Mouse (Mus musculus) midbrain, embryonic 15.5 days (tissue): Measurements from ENCODE around the gene Hs1bp3. TPM values are rescaled to one million over a fixed set of nuclear protein-coding genes. Genes with fewer than 3 reads are reported as not detected.

Experiments used
- ATAC-seq: fragments of 200-750 bp; cut with Nextera tagmentation; replicated peaks from 2 replicates; pipeline ENCODE4 v1.8.0; 2017; ENCODE audit warnings: moderate TSS enrichment
- H3K27ac ChIP-seq: fragments of 300-500 bp; sonication (generic); 2 replicates; pipeline ENCODE4 v1.5.1; 2015; ENCODE audit warnings: mild to moderate bottlenecking, inconsistent platforms
- H3K27me3 ChIP-seq: fragments of 300-500 bp; sonication (generic); replicated peaks from 2 replicates; pipeline ENCODE4 v1.6.1; 2015; ENCODE audit warnings: inconsistent platforms
- H3K36me3 ChIP-seq: fragments of 300-500 bp; sonication (generic); replicated peaks from 2 replicates; pipeline ENCODE4 v1.6.1; 2015; ENCODE audit warnings: inconsistent platforms
- H3K4me1 ChIP-seq: fragments of 300-500 bp; sonication (generic); 2 replicates; pipeline ENCODE4 v1.6.1; 2015; ENCODE audit warnings: inconsistent platforms
- H3K4me2 ChIP-seq: fragments of 300-500 bp; sonication (generic); 2 replicates; pipeline ENCODE4 v1.6.1; 2015; ENCODE audit warnings: inconsistent platforms, mild to moderate bottlenecking, moderate library complexity
- H3K4me3 ChIP-seq: fragments of 300-500 bp; sonication (generic); 2 replicates; pipeline ENCODE4 v1.5.1; 2015; ENCODE audit warnings: mild to moderate bottlenecking, inconsistent platforms
- H3K9ac ChIP-seq: fragments of 300-500 bp; sonication (generic); 2 replicates; pipeline ENCODE4 v1.6.1; 2015; ENCODE audit warnings: mild to moderate bottlenecking, inconsistent platforms
- H3K9me3 ChIP-seq: fragments of 300-500 bp; sonication (generic); 2 replicates; pipeline ENCODE4 v1.6.1; 2016; ENCODE audit warnings: inconsistent platforms
- WGBS: fragments of 180-500 bp; shearing (Covaris S2); methylation state at CpG from one replicate; pipeline ENCODE4 v1.1.7; 2015; ENCODE audit warnings: mixed read lengths; 5-methylcytosine and 5-hydroxymethylcytosine counted together
- polyA plus RNA-seq: library from polyadenylated mRNA; unstranded; fragments of >200 nt; fragmentation: Nextera tagmentation; extraction: Ambion mirVana; gene quantifications from 2 replicates; pipeline ENCODE4 v1.2.1, GENCODE M21; 2015

Hs1bp3 gene
- polyA plus RNA-seq, 1 experiment from 2014 or later = 8.9 TPM

DNA sequence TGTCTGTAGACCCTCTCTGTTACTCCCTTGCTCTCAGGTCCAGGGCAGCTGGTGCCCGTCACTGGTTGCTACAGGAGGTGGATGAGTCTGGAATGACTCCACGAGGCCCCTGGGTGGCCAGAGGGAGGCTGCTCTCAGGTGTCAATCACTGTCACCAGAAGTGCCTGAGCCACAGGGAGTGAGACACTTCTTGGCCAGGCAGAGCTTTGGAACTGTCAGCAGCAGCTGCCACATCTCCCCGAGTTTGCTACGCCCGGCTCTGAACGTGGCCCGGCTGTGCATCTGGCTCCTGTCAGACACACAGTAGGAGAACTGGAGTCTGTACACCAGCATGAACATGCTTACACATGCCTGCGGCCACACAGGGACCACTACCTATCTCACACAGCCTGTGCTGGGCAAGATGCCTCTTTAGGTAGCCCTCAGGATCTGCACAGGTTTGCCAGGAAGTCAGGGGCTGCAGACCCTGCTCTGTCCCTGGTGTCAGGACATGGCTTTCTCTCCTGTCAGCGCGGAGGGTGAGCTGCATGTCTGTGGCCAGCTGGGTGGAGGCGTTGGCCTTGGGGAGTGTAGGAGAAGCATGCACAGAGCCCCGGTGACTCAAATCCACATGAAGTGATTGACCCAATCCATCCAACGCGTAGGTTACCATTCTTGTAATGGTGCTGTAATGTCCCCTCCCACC lies 18.4 kb downstream of the Hs1bp3 start:
- no peak for ATAC-seq
- H3K36me3 ChIP-seq = no peaks in the 10 kb centered on the region
- H3K9me3 ChIP-seq = no peaks in the 10 kb centered on the region
- H3K4me2 ChIP-seq = no peak overlapping the region
- H3K27me3 ChIP-seq = no peaks in the 10 kb centered on the region
- H3K9ac ChIP-seq = no peak overlapping the region
- no peak overlapping the region for H3K4me3 ChIP-seq
- peaks cover 23% of the 10 kb centered on the region for H3K4me1 ChIP-seq
- H3K27ac ChIP-seq = no peak overlapping the region
- 63% methylated on average over 14 of the region's 14 CpGs for WGBS

DNA sequence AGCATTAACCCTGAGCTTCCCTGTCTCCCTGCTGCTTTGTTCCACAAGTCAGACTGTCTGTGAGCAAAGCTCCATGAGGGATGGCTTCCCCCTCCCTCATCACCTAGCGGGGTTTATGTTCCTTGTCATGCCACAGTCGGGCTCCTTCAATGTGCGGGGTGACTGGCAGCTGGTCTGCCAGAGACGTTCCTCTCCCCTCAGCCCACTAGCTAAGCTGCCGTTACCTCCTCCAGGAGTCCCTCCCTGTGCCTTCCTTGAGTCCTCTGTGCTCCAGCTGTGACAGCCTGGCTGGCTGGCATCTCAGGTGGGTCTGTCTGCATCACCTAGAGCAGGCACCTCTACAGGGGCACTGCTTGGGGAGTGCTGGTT lies 18.9 kb downstream of the Hs1bp3 start:
- no peak overlapping the region; the same call in 1 of the 2 replicates for H3K9ac ChIP-seq
- peaks cover 21% of the 10 kb centered on the region for H3K4me1 ChIP-seq
- H3K36me3 ChIP-seq = no peaks in the 10 kb centered on the region
- H3K4me3 ChIP-seq = no peak overlapping the region
- no peaks in the 10 kb centered on the region for H3K27me3 ChIP-seq
- 45% methylated on average over 5 of the region's 5 CpGs for WGBS
- H3K4me2 ChIP-seq = no peak overlapping the region
- no peaks in the 10 kb centered on the region for H3K9me3 ChIP-seq
- no peak for ATAC-seq
- no peak overlapping the region for H3K27ac ChIP-seq

DNA sequence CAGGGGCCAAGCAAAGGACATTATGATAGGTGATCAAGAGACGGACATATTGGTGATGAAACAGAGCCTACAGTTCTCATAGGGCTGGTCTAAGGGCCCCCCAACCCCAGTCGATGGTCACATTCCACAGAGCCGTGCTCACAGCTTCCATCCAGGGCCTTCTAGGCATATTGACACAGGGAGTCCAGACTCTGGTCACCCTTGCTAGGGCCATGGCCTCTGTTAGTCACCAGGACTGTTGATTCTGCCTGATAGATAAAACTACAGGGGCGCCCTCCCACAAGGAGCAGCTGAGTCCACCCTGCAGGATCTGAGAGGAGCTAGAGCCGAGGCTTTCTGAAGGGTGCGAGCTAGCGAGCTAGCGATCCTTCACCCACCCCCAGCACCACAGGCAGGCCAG lies 20.4 kb downstream of the Hs1bp3 start:
- no peak for ATAC-seq
- Histone ChIP-seq H3K36me3 (no peaks in the 10 kb centered on the region), H3K4me3 (no peak overlapping the region), H3K4me1 (peaks cover 11% of the 10 kb centered on the region; the same call in 1 of the 2 replicates), H3K4me2 (no peak overlapping the region), H3K9ac (no peak overlapping the region), H3K27me3 (no peaks in the 10 kb centered on the region), H3K9me3 (no peaks in the 10 kb centered on the region), H3K27ac (no peak overlapping the region)
- 87% methylated on average over 8 of the region's 8 CpGs for WGBS

DNA sequence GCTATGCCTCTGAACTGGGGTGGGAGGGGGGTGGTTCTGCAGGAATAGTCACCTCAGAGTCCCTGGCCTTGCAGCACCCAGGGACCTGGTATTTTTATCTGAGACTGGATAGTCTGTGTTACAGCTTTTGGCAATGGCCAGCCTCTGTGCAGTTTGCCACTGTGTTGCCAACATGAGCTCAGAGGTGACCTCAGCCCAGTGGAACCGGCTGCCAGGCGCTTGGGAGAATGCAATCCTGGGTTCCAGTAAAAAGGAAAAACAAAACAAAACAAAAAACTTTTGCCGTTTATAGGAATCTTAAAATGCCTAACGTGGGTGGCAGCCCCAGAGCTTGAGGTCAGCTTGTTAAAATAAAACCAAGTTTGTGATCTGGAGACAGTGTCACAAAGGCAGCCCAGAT lies 21.0 kb downstream of the Hs1bp3 start:
- H3K4me3 ChIP-seq = no peak overlapping the region
- no peak overlapping the region for H3K4me2 ChIP-seq
- H3K36me3 ChIP-seq = no peaks in the 10 kb centered on the region
- peaks cover 15% of the 10 kb centered on the region; the same call in 1 of the 2 replicates for H3K4me1 ChIP-seq
- WGBS = 90% methylated on average over 4 of the region's 4 CpGs
- ATAC-seq = no peak
- H3K9ac ChIP-seq = no peak overlapping the region
- no peak overlapping the region for H3K27ac ChIP-seq
- H3K9me3 ChIP-seq = no peaks in the 10 kb centered on the region
- no peaks in the 10 kb centered on the region for H3K27me3 ChIP-seq

DNA sequence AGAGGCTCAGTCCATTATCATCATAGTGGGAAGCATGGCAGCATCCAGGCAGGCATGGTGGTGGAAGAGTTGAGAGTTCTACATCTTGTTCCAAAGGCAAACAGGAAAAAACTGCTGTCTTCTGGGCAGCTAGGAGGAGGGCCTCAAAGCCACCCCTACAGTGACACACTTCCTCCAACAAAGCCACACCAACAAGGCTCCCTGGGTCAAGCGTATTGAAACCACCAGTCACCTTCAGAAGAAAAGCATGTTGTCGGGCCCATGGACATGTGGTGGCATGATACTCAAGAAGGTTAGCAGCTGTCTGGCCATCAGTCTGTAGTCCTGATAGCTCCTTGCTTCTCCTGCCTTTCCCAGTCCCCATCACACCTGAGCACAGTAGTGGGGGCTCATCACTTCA lies 22.3 kb downstream of the Hs1bp3 start:
- no peak overlapping the region for H3K4me3 ChIP-seq
- H3K36me3 ChIP-seq = no peaks in the 10 kb centered on the region
- no peak overlapping the region for H3K27ac ChIP-seq
- H3K9ac ChIP-seq = no peak overlapping the region
- H3K4me1 ChIP-seq = peaks cover 20% of the 10 kb centered on the region; the same call in 1 of the 2 replicates
- H3K27me3 ChIP-seq = no peaks in the 10 kb centered on the region
- ATAC-seq = no peak
- WGBS = 91% methylated on average over 2 of the region's 2 CpGs
- H3K4me2 ChIP-seq = no peak overlapping the region
- H3K9me3 ChIP-seq = no peaks in the 10 kb centered on the region

DNA sequence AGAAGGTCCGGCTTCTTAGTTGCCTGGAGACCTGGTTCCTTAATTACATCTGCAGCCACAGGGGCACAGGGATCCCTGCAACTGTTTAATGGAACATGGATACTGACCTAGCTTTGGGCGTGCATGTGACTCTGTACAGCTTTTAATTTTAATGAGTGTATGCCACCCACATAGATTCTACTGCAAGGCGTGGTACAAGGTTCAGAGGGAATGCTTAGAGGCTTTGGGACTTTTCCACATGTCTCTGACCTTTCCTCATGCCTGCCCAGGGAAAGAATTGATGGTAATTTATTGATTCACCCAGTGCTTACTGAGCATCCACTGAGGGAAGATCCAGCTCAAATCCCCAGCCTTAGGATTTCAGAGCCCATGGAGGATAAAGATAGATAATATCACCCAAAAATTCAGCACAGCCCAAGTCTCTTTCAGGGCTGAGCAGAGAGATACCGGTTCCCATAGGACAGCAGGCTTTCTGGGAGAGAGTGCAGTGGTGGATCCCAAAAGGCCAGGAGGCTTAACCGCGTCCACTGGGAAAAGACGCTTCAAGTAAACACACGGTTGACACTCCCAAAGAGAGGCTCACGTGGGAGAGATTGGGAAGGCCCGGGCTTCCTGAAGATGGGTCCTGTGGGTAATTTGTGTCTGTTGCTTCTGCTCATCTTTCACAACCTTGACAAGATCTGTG lies 23.5 kb downstream of the Hs1bp3 start:
- no peak overlapping the region for H3K4me2 ChIP-seq
- H3K27me3 ChIP-seq = no peaks in the 10 kb centered on the region
- H3K36me3 ChIP-seq = no peaks in the 10 kb centered on the region
- H3K9me3 ChIP-seq = no peaks in the 10 kb centered on the region
- 80% methylated on average over 10 of the region's 10 CpGs for WGBS
- no peak for ATAC-seq
- H3K4me3 ChIP-seq = no peak overlapping the region
- H3K27ac ChIP-seq = no peak overlapping the region
- H3K9ac ChIP-seq = no peak overlapping the region
- H3K4me1 ChIP-seq = peaks cover 15% of the 10 kb centered on the region; the same call in 1 of the 2 replicates

DNA sequence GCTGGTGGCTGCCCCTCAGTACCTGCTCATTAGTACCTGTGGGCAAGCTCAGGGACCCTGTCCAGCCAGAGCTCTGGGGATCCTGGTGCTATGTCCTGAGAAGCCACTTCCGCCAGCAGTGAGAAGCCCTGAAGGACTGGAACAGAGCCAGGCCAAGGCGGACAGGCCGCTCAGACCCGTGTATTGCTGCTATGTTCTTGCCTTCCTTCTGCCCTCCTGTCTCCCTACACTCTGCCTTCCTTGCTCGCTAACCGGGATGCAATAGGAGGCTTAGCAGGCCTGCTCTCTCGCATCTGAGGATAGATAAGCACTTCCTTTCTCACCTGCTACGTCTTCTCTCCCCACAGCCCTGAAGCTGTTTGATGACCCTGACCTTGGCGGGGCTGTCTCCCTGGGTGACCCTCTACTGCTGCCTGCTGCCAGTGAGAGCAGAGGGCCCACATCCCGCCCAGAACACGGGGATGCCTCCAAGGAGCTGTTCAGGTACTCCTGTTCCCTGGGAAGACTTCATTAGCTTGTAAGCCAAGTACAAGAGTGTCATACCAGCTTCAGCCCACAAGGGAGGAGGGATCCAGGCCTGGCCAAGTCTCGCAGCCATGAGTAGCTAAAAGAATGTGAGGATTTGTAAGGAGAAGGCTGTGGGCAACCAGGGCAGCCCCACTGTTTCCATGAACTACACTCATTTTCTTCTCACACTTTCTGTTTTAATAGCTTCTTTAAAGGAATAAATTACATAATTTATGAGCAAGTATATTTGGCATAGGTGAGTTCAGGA lies 24.2 kb downstream of the Hs1bp3 start:
- whole genome bisulfite sequencing = 77% methylated on average over 12 of the region's 12 CpGs
- H3K27me3 ChIP-seq = no peaks in the 10 kb centered on the region
- no peak overlapping the region for H3K4me2 ChIP-seq
- no peak overlapping the region for H3K27ac ChIP-seq
- no peak overlapping the region for H3K4me3 ChIP-seq
- no peak overlapping the region for H3K9ac ChIP-seq
- no peaks in the 10 kb centered on the region; the same call in 1 of the 2 replicates for H3K36me3 ChIP-seq
- no peaks in the 10 kb centered on the region for H3K9me3 ChIP-seq
- H3K4me1 ChIP-seq = 0 out of 2 replicates have a peak, but pooled peaks cover 9% of the 10 kb centered on the region
- ATAC-seq = no peak

DNA sequence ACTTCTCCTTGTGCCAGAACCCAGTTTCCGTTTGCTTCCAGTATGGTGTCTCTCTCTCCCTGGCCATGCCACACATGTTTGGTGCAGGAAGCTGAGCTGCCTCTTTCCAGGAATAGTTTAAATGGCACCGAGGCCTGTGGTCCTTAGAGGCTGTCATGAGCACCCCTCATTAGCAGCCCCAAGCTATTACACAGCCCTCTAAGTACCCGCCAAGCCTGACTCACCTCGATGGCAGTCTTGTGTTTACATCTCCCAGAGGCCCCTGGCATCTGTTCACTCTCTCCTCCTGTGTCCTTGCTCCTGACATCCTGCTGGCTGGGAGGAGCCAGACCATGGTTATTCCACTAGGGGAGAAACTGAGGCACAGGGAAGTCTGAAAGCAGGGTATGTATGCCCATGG lies 25.3 kb downstream of the Hs1bp3 start:
- H3K4me2 ChIP-seq = no peak overlapping the region
- no peak overlapping the region for H3K9ac ChIP-seq
- H3K4me1 ChIP-seq = 0 out of 2 replicates have a peak, but pooled peaks cover 9% of the 10 kb centered on the region
- H3K36me3 ChIP-seq = no peaks in the 10 kb centered on the region; the same call in 1 of the 2 replicates
- H3K27me3 ChIP-seq = no peaks in the 10 kb centered on the region
- no peak overlapping the region for H3K27ac ChIP-seq
- ATAC-seq = 0 out of 2 replicates have a peak, but pooled peaks have one; percentile 7
- H3K4me3 ChIP-seq = no peak overlapping the region
- 44% methylated on average over 4 of the region's 4 CpGs for WGBS
- no peaks in the 10 kb centered on the region for H3K9me3 ChIP-seq

DNA sequence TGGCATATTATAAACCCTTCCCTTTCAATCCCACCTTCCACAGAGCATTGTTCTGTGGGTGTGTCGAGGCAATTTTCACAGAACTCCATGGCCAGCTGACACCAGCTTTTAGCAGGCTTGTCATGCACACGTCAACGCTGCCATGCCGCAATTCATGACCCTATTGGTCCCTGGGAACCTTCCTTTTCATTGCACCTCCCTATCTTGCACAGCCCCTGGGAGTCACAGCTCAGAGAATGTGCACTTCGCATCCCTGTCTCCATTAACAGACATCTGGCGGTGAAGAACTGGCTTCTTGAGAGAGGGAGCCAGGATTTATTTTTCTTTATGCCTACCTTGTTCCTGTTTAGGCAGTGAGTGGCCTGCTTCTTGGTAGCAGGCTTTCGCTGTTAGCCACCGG lies 25.7 kb downstream of the Hs1bp3 start:
- no peak overlapping the region for H3K9ac ChIP-seq
- WGBS = 52% methylated on average over 8 of the region's 8 CpGs

DNA sequence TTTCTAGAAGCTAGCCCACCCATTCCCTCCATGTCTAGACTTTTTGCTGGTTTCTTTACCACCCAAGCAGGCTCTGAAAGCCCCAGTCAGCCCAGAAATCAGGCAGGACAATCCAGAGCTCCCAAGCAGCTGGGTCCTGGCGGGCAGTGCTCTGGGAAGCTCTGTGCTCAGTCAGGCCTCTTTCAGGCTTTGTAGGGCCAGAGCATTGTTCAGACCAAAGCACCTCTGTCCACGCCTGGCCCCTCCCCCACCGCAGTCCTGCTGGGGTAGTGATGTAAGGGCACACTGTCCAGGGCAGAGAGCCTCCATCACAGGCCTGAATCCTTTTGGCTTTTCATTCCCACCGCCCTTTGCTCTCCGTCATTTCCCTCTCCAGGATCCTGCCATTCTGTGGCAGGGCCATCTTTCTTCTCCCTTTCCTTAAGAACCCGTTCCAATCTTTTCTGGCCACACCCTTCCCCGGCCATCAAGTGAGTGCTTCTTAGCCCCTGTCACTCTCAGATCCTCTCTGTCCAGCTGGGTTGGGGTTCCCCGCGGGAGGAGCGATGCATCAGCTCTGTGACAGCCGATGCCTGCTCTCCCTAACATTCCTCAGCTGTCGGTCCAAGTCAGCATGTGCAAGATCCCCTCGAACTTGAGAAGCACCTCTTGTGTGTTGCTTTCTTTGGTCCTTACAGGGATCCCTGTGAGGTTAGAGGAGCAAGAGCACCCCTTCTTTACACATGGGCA lies 26.5 kb downstream of the Hs1bp3 start:
- Histone ChIP-seq H3K4me3 (no peak overlapping the region), H3K4me2 (no peak overlapping the region), H3K9ac (no peak overlapping the region), H3K27me3 (no peaks in the 10 kb centered on the region), H3K27ac (no peak overlapping the region), H3K4me1 (0 out of 2 replicates have a peak, but pooled peaks cover 9% of the 10 kb centered on the region), H3K36me3 (no peaks in the 10 kb centered on the region; the same call in 1 of the 2 replicates), H3K9me3 (no peaks in the 10 kb centered on the region)
- ATAC-seq = no peak
- 23% methylated on average over 13 of the region's 13 CpGs for WGBS

More for the DNA sequence above, 25.7 kb downstream of the Hs1bp3 start:
- Histone ChIP-seq H3K9me3 (no peaks in the 10 kb centered on the region), H3K4me2 (no peak overlapping the region), H3K36me3 (no peaks in the 10 kb centered on the region; the same call in 1 of the 2 replicates), H3K4me3 (no peak overlapping the region), H3K4me1 (0 out of 2 replicates have a peak, but pooled peaks cover 9% of the 10 kb centered on the region), H3K27me3 (no peaks in the 10 kb centered on the region), H3K27ac (peak overlapping the region; percentile 13; the same call in 1 of the 2 replicates)
- 0 out of 2 replicates have a peak, but pooled peaks have one; percentile 13 for ATAC-seq

DNA sequence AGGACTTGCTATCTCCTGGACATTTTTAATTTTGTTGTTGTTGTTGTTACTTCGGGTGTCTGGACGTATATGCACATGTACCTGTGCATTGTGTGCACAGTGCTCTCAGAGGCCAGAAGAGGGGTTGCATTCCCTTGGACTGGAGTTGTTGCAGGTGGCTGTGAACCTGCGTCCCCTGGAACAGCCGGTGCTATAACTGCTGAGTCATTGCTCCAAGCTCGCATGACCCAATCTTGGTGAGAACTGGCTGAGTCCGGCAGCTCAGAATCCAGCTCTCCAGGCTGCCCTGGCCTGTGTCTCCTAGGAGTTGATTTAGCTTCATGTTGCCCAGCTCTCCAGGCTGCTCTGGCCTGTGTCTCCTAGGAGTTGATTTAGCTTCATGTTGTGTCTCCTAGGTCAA lies 27.8 kb downstream of the Hs1bp3 start:
- no peak overlapping the region for H3K4me3 ChIP-seq
- ATAC-seq = no peak
- H3K9me3 ChIP-seq = no peaks in the 10 kb centered on the region
- no peaks in the 10 kb centered on the region; the same call in 1 of the 2 replicates for H3K36me3 ChIP-seq
- no peak overlapping the region for H3K27ac ChIP-seq
- H3K4me2 ChIP-seq = no peak overlapping the region
- H3K9ac ChIP-seq = no peak overlapping the region
- no peaks in the 10 kb centered on the region for H3K27me3 ChIP-seq
- 93% methylated on average over 6 of the region's 6 CpGs for WGBS
- 0 out of 2 replicates have a peak, but pooled peaks cover 9% of the 10 kb centered on the region for H3K4me1 ChIP-seq
